In genomic region chr2:26507481-26507886, GRCm38 (mm10) we compare ENCODE assay signal across 8 mouse cellular contexts. TPM values are rescaled to one million over a fixed set of nuclear protein-coding genes. Genes with fewer than 3 reads are reported as not detected.
DNase-seq lines count a peak whose midpoint lies in the region; ATAC-seq and TF ChIP-seq lines count a peak whose summit lies in the region.

No protein-coding gene starts in this region.

- peak; percentile 69; the same call in 1 of the 2 replicates for TF ChIP-seq EP300 in ES-Bruce4 (IDR thresholded peaks at IDR 0.05; ENCODE audit: insufficient read depth, low read depth, low read length)

- WGBS in forebrain, embryonic 15.5 days = 3% methylated on average over 7 of the region's 7 CpGs
- WGBS in hindbrain, embryonic 11.5 days = 5% methylated on average over 7 of the region's 7 CpGs
- WGBS in limb, embryonic 15.5 days = 7% methylated on average over 7 of the region's 7 CpGs
- 4% methylated on average over 7 of the region's 7 CpGs for WGBS in midbrain, embryonic 16.5 days

- DNase-seq in adrenal gland, adult 18-20 months (ENCODE audit: low spot score in 2 of 2) = peak; percentile 71 to 75
- DNase-seq in hindbrain, embryonic 11.5 days (ENCODE audit: low spot score) = no peak
- peak; percentile 73 to 82 for DNase-seq in urinary bladder, postnatal 36 days (ENCODE audit: low spot score in 2 of 2)
- no peak for DNase-seq in frontal cortex, postnatal 10 days (ENCODE audit: low spot score in 2 of 2)

- no peak for TF ChIP-seq POLR2A in ES-Bruce4 (IDR thresholded peaks at IDR 0.05; ENCODE audit: insufficient read depth, low read length)

- no peak overlapping the region for H3K4me3 ChIP-seq in ES-Bruce4 (ENCODE audit: low read depth, low read length)
- H3K4me3 ChIP-seq in forebrain, embryonic 15.5 days = no peak overlapping the region
- no peak overlapping the region for H3K4me3 ChIP-seq in hindbrain, embryonic 11.5 days (ENCODE audit: low read depth, low read length)
- peak overlapping the region; percentile 1; the same call in 1 of the 2 replicates for H3K4me3 ChIP-seq in limb, embryonic 15.5 days
- no peak overlapping the region for H3K4me3 ChIP-seq in midbrain, embryonic 16.5 days (ENCODE audit: low read depth, low read length)

- no peak for ATAC-seq in forebrain, embryonic 15.5 days (replicated peaks)
- ATAC-seq in hindbrain, embryonic 11.5 days (ENCODE audit: low FRiP score) = no peak
- peak; percentile 42 for ATAC-seq in limb, embryonic 15.5 days (ENCODE audit: insufficient number of reproducible peaks, low FRiP score, low TSS enrichment, low read depth)
- no peak for ATAC-seq in midbrain, embryonic 16.5 days

- no peaks in the 10 kb centered on the region for H3K27me3 ChIP-seq in ES-Bruce4 (ENCODE audit: control insufficient read depth, insufficient read depth, low read length, poor library complexity, severe bottlenecking)
- 0 out of 2 replicates have a peak, but pooled peaks cover 8% of the 10 kb centered on the region for H3K27me3 ChIP-seq in forebrain, embryonic 15.5 days
- no peaks in the 10 kb centered on the region for H3K27me3 ChIP-seq in hindbrain, embryonic 11.5 days (ENCODE audit: control insufficient read depth, insufficient read depth, low read length)
- no peaks in the 10 kb centered on the region for H3K27me3 ChIP-seq in limb, embryonic 15.5 days
- peaks cover 19% of the 10 kb centered on the region for H3K27me3 ChIP-seq in midbrain, embryonic 16.5 days (ENCODE audit: control insufficient read depth, insufficient read depth, low read depth, low read length)

- no peak for TF ChIP-seq CTCF in ES-Bruce4 (IDR thresholded peaks at IDR 0.05; ENCODE audit: low read depth, low read length)

- no peaks in the 10 kb centered on the region for H3K36me3 ChIP-seq in ES-Bruce4 (ENCODE audit: control insufficient read depth, insufficient read depth, low read length, poor library complexity, severe bottlenecking)
- no peaks in the 10 kb centered on the region for H3K36me3 ChIP-seq in forebrain, embryonic 15.5 days
- no peaks in the 10 kb centered on the region for H3K36me3 ChIP-seq in hindbrain, embryonic 11.5 days (ENCODE audit: control insufficient read depth, insufficient read depth, low read length)
- no peaks in the 10 kb centered on the region for H3K36me3 ChIP-seq in limb, embryonic 15.5 days
- H3K36me3 ChIP-seq in midbrain, embryonic 16.5 days (ENCODE audit: control insufficient read depth, insufficient read depth, low read length) = no peaks in the 10 kb centered on the region

- no peak overlapping the region for H3K4me2 ChIP-seq in forebrain, embryonic 15.5 days (replicated peaks)
- H3K4me2 ChIP-seq in hindbrain, embryonic 11.5 days (replicated peaks; ENCODE audit: low read depth, low read length) = no peak overlapping the region
- peak overlapping the region; percentile 35 for H3K4me2 ChIP-seq in limb, embryonic 15.5 days
- no peak overlapping the region for H3K4me2 ChIP-seq in midbrain, embryonic 16.5 days (ENCODE audit: low read length)

- H3K27ac ChIP-seq in ES-Bruce4 (ENCODE audit: insufficient read depth, low read length) = peak overlapping the region; percentile 8; the same call in 1 of the 2 replicates
- peak overlapping the region; percentile 45 for H3K27ac ChIP-seq in forebrain, embryonic 15.5 days (replicated peaks)
- H3K27ac ChIP-seq in hindbrain, embryonic 11.5 days (ENCODE audit: low read depth, low read length) = peak overlapping the region; percentile 37; the same call in 1 of the 2 replicates
- H3K27ac ChIP-seq in limb, embryonic 15.5 days = peak overlapping the region; percentile 93
- H3K27ac ChIP-seq in midbrain, embryonic 16.5 days (ENCODE audit: low read length) = peak overlapping the region; percentile 34; the same call in 1 of the 2 replicates

- no peaks in the 10 kb centered on the region for H3K9me3 ChIP-seq in ES-Bruce4 (replicated peaks; ENCODE audit: control insufficient read depth, insufficient read depth, low read length, poor library complexity, severe bottlenecking)
- no peaks in the 10 kb centered on the region for H3K9me3 ChIP-seq in forebrain, embryonic 15.5 days
- no peaks in the 10 kb centered on the region for H3K9me3 ChIP-seq in hindbrain, embryonic 11.5 days (ENCODE audit: control insufficient read depth, low read length)
- no peaks in the 10 kb centered on the region for H3K9me3 ChIP-seq in limb, embryonic 15.5 days
- H3K9me3 ChIP-seq in midbrain, embryonic 16.5 days (replicated peaks; ENCODE audit: control insufficient read depth, low read length, poor library complexity, severe bottlenecking) = no peaks in the 10 kb centered on the region

- H3K4me1 ChIP-seq in ES-Bruce4 (ENCODE audit: control insufficient read depth, insufficient read depth, low read length) = peaks cover 9% of the 10 kb centered on the region
- H3K4me1 ChIP-seq in forebrain, embryonic 15.5 days = peaks cover 42% of the 10 kb centered on the region
- peaks cover 10% of the 10 kb centered on the region; the same call in 1 of the 2 replicates for H3K4me1 ChIP-seq in hindbrain, embryonic 11.5 days (replicated peaks; ENCODE audit: control insufficient read depth, insufficient read depth, low read length)
- peaks cover 67% of the 10 kb centered on the region for H3K4me1 ChIP-seq in limb, embryonic 15.5 days
- peaks cover 16% of the 10 kb centered on the region for H3K4me1 ChIP-seq in midbrain, embryonic 16.5 days (ENCODE audit: control insufficient read depth, insufficient read depth, low read length)

- 0 out of 2 replicates have a peak overlapping the region, but pooled peaks have one; percentile 24 for H3K9ac ChIP-seq in ES-Bruce4 (ENCODE audit: low read depth, poor library complexity, severe bottlenecking)
- no peak overlapping the region for H3K9ac ChIP-seq in forebrain, embryonic 15.5 days (replicated peaks)
- H3K9ac ChIP-seq in hindbrain, embryonic 11.5 days (ENCODE audit: low read depth, low read length) = no peak overlapping the region
- no peak overlapping the region for H3K9ac ChIP-seq in limb, embryonic 15.5 days
- H3K9ac ChIP-seq in midbrain, embryonic 16.5 days (ENCODE audit: low read depth, low read length) = no peak overlapping the region

RNA-seq across cellular contexts. Expression of gene Notch1, which starts 9.0 kb away (rescaled TPM):
- 31.1 and 31.9 TPM in 2 replicates for polyA plus RNA-seq in ES-Bruce4 (2011; ENCODE audit: insufficient read depth, insufficient read length, low read depth, missing spikeins)
- total RNA-seq in adrenal gland, adult 18-20 months (2021) = 10 to 100 TPM; 21.5 to 22.0 TPM
- 22.6 and 26.1 TPM in 2 replicates for polyA plus RNA-seq in forebrain, embryonic 15.5 days (2015; fragmentation: Nextera tagmentation; extraction: Ambion mirVana)
- 48.9 and 66.8 TPM in 2 replicates for polyA plus RNA-seq in hindbrain, embryonic 11.5 days (2014; fragmentation: Nextera tagmentation; extraction: Ambion mirVana)
- 23.1 and 24.3 TPM in 2 replicates for polyA plus RNA-seq in limb, embryonic 15.5 days (2015; fragmentation: Nextera tagmentation; extraction: Ambion mirVana)
- 10.7 and 11.4 TPM in 2 replicates for polyA plus RNA-seq in midbrain, embryonic 16.5 days (2015; fragmentation: Nextera tagmentation; extraction: Ambion mirVana)

Comparison
In these comparisons a context has a peak if more than half of its experiments do, and no peak if none do; other contexts are left out.
1. H3K27ac ChIP-seq: peak in every context shown above with its lines; median percentile 93 in limb, embryonic 15.5 days; 45 in forebrain, embryonic 15.5 days; 37 in hindbrain, embryonic 11.5 days; 34 in midbrain, embryonic 16.5 days; 8 in ES-Bruce4.
2. DNase-seq: peak in adrenal gland, adult 18-20 months (2 of 2) and urinary bladder, postnatal 36 days (2 of 2); none in hindbrain, embryonic 11.5 days (single experiment) and frontal cortex, postnatal 10 days (0 of 2).